ENCODE assay signal across 17 mouse cellular contexts in the genomic region with DNA sequence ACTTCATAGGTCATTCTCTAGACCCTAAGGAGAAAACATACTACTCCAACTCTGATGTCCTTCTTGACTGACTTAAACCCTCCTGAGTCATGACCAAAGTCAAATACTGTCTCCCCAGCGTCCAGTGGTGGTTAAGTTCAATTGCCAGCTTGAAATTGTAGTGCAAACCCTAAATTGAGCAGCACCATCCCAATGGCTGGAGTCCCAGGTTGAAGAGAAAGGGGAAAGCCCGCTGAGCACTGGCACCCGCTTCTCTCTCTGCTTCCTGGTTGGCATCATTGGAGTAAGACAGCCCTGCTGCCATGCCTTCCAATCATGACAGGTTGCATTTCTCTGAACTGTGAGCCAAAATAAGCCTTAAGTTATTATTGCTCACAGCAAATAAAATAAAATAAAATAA.
DNase-seq lines count a peak whose midpoint lies in the region.
"Had no signal": no experiment of that assay in that cellular context is flagged by ENCODE, and none has a peak within 500 bp of the region (broad histone marks: within the 10 kb centered on the region; RNA-seq: fewer than 3 reads in every experiment).

No protein-coding gene starts in this region.

- peak; percentile 72 for DNase-seq in heart, adult 11 months
- DNase-seq in heart, postnatal 10 days: no peak
- DNase-seq in heart, embryonic 10.5 days (ENCODE audit: low spot score): peak; percentile 65
- no peak for DNase-seq in heart, adult 18-20 months
- DNase-seq: adrenal gland, adult 2 months; adrenal gland, adult 8-10 months; adrenal gland, postnatal 10 days; adrenal gland, postnatal 14 days; adrenal gland, postnatal 25 days; adrenal gland, postnatal 36 days; B cell, adult 2 months; cerebellum, adult 11 months; cerebellum, adult 11-12 months; cerebellum, adult 18-20 months had no signal

- H3K4me1 ChIP-seq in heart, embryonic 10.5 days: no peaks in the 10 kb centered on the region

- no peak overlapping the region for H3K4me3 ChIP-seq in heart, embryonic 10.5 days

- H3K27ac ChIP-seq in heart, embryonic 10.5 days: no peak overlapping the region

- intact Hi-C loops in heart, postnatal 10 days (cut with DNase I): no loop called here

- 83% methylated on average over 3 of the region's 3 CpGs for WGBS in heart, embryonic 10.5 days

- H3K36me3 ChIP-seq in heart, embryonic 10.5 days: no peaks in the 10 kb centered on the region

- H3K9me3 ChIP-seq in heart, embryonic 10.5 days: no peaks in the 10 kb centered on the region
- H3K9me3 ChIP-seq: G1E had no signal

- no peaks in the 10 kb centered on the region for H3K27me3 ChIP-seq in heart, embryonic 10.5 days (ENCODE audit: insufficient read depth, poor library complexity, severe bottlenecking)
- H3K27me3 ChIP-seq: CH12.LX, Patski had no signal

Comparison
In these comparisons a context has a peak if more than half of its experiments do, and no peak if none do; other contexts are left out.
1. DNase-seq: peak in heart, adult 11 months (single experiment) and heart, embryonic 10.5 days (single experiment); none in heart, postnatal 10 days (0 of 2) and heart, adult 18-20 months (0 of 2).